In the genomic region with DNA sequence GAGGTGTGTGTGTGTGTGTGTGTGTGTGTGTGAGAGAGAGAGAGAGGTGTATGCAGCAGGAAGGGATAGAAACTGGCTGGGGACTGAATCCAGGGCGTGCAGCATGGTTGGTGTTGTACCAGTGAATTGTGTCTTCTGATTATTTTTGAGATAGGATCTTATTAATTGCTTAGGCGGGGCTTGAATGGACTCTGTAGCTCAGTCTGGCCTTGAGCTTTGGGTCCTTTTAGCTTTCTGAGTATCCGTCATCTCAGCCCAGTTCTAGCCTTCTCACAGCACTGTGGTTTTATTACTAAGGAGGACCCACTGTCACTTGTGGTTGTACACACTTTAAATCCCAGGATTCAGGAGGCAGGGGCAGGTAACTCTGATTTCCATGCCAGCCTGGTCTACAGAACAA, we compare ENCODE assay signal across 12 mouse cellular contexts. TPM values are rescaled to one million over a fixed set of nuclear protein-coding genes. Genes with fewer than 3 reads are reported as not detected.
DNase-seq lines count a peak whose midpoint lies in the region; ATAC-seq and TF ChIP-seq lines count a peak whose summit lies in the region.
"Had no signal": no experiment of that assay in that cellular context is flagged by ENCODE, and none has a peak within 500 bp of the region (broad histone marks: within the 10 kb centered on the region; RNA-seq: fewer than 3 reads in every experiment).

No protein-coding gene starts in this region.

- no peak overlapping the region for H3K4me3 ChIP-seq in heart, embryonic 12.5 days
- no peak overlapping the region for H3K4me3 ChIP-seq in heart, adult 2 months
- H3K4me3 ChIP-seq in bone marrow macrophage, adult 2 months (ENCODE audit: insufficient read depth, low read length) = peak overlapping the region; percentile 7; the same call in 1 of the 2 replicates
- H3K4me3 ChIP-seq in liver, embryonic 13.5 days (replicated peaks) = no peak overlapping the region
- H3K4me3 ChIP-seq: embryonic facial prominence, embryonic 15.5 days; hindbrain, embryonic 13.5 days; midbrain, embryonic 13.5 days had no signal

- intact Hi-C loops in heart, adult 2 months (cut with DNase I) = no loop called here

- H3K4me1 ChIP-seq in heart, embryonic 12.5 days (replicated peaks) = peaks cover 25% of the 10 kb centered on the region
- peaks cover 11% of the 10 kb centered on the region for H3K4me1 ChIP-seq in heart, adult 2 months (ENCODE audit: control insufficient read depth, insufficient read depth, low read length)
- peaks cover 45% of the 10 kb centered on the region for H3K4me1 ChIP-seq in bone marrow macrophage, adult 2 months (ENCODE audit: control insufficient read depth, insufficient read depth, low read length)
- H3K4me1 ChIP-seq in liver, embryonic 13.5 days (replicated peaks) = peaks cover 73% of the 10 kb centered on the region

- TF ChIP-seq EP300 in heart, adult 2 months (IDR thresholded peaks at IDR 0.05; ENCODE audit: insufficient read depth, low read depth, low read length) = no peak

- H3K36me3 ChIP-seq in heart, embryonic 12.5 days = peaks cover 3% of the 10 kb centered on the region; the same call in 1 of the 2 replicates
- H3K36me3 ChIP-seq in heart, adult 2 months (ENCODE audit: control insufficient read depth, insufficient read depth, low read length) = peaks cover 6% of the 10 kb centered on the region; the same call in 1 of the 2 replicates
- peaks cover 26% of the 10 kb centered on the region for H3K36me3 ChIP-seq in liver, embryonic 13.5 days
- H3K36me3 ChIP-seq: embryonic facial prominence, embryonic 15.5 days; hindbrain, embryonic 13.5 days; midbrain, embryonic 13.5 days had no signal

- TF ChIP-seq CTCF in heart, adult 2 months (IDR thresholded peaks at IDR 0.05) = no peak
- no peak for TF ChIP-seq CTCF in bone marrow macrophage, adult 2 months (IDR thresholded peaks at IDR 0.05; ENCODE audit: low read depth, low read length)

- no peak for ATAC-seq in heart, embryonic 12.5 days (ENCODE audit: insufficient number of reproducible peaks, low FRiP score)
- no peak for ATAC-seq in liver, embryonic 13.5 days (ENCODE audit: low read depth)
- ATAC-seq: midbrain, embryonic 13.5 days had no signal

- H3K27ac ChIP-seq in heart, embryonic 12.5 days (ENCODE audit: poor library complexity, severe bottlenecking) = no peak overlapping the region
- no peak overlapping the region for H3K27ac ChIP-seq in heart, adult 2 months
- peak overlapping the region; percentile 91 for H3K27ac ChIP-seq in bone marrow macrophage, adult 2 months (ENCODE audit: insufficient read depth, low read depth, low read length)
- H3K27ac ChIP-seq in liver, embryonic 13.5 days = peak overlapping the region; percentile 100
- H3K27ac ChIP-seq: hindbrain, embryonic 13.5 days; midbrain, embryonic 13.5 days had no signal

- no peak for TF ChIP-seq POLR2A in heart, adult 2 months (IDR thresholded peaks at IDR 0.05; ENCODE audit: insufficient read depth, low read depth, low read length)
- TF ChIP-seq POLR2A in bone marrow macrophage, adult 2 months (IDR thresholded peaks at IDR 0.05; ENCODE audit: borderline replicate concordance, low read depth, low read length) = no peak

- WGBS in heart, embryonic 12.5 days = 84% methylated on average over 3 of the region's 3 CpGs
- WGBS in heart, adult 2 months = 76% methylated on average over 3 of the region's 3 CpGs
- WGBS in liver, embryonic 13.5 days (ENCODE audit: insufficient replicate concordance) = 42% methylated on average over 3 of the region's 3 CpGs

- DNase-seq in heart, adult 2 months = no peak
- peak; percentile 28 for DNase-seq in A20 (ENCODE audit: low read depth, low spot score)
- no peak for DNase-seq in liver, embryonic 13.5 days
- no peak for DNase-seq in ovary, postnatal 10 days (ENCODE audit: low spot score)
- DNase-seq in B cell, adult 2 months = no peak
- no peak for DNase-seq in left cerebral cortex, adult 8-10 months (ENCODE audit: low spot score in 2 of 2)
- DNase-seq: lung, postnatal 14 days had no signal

- no peaks in the 10 kb centered on the region for H3K79me2 ChIP-seq in heart, adult 2 months (replicated peaks; ENCODE audit: control insufficient read depth, insufficient read depth, low read length)

- H3K4me2 ChIP-seq in heart, embryonic 12.5 days = no peak overlapping the region
- peak overlapping the region; percentile 76 for H3K4me2 ChIP-seq in liver, embryonic 13.5 days
- H3K4me2 ChIP-seq: embryonic facial prominence, embryonic 15.5 days; hindbrain, embryonic 13.5 days; midbrain, embryonic 13.5 days had no signal

- peak overlapping the region; percentile 17; the same call in 1 of the 2 replicates for H3K9ac ChIP-seq in heart, embryonic 12.5 days
- no peak overlapping the region for H3K9ac ChIP-seq in heart, adult 2 months (ENCODE audit: low read depth, low read length)
- peak overlapping the region; percentile 80 for H3K9ac ChIP-seq in liver, embryonic 13.5 days
- H3K9ac ChIP-seq: embryonic facial prominence, embryonic 15.5 days; hindbrain, embryonic 13.5 days; midbrain, embryonic 13.5 days had no signal

- no peaks in the 10 kb centered on the region for H3K9me3 ChIP-seq in heart, embryonic 12.5 days (replicated peaks)
- H3K9me3 ChIP-seq in liver, embryonic 13.5 days (replicated peaks) = no peaks in the 10 kb centered on the region
- H3K9me3 ChIP-seq: embryonic facial prominence, embryonic 15.5 days; hindbrain, embryonic 13.5 days; midbrain, embryonic 13.5 days had no signal

- H3K27me3 ChIP-seq in heart, embryonic 12.5 days (replicated peaks) = no peaks in the 10 kb centered on the region
- no peaks in the 10 kb centered on the region for H3K27me3 ChIP-seq in heart, adult 2 months (ENCODE audit: control insufficient read depth, insufficient read depth, low read length)
- no peaks in the 10 kb centered on the region for H3K27me3 ChIP-seq in liver, embryonic 13.5 days
- H3K27me3 ChIP-seq: embryonic facial prominence, embryonic 15.5 days; hindbrain, embryonic 13.5 days; midbrain, embryonic 13.5 days had no signal

RNA-seq across cellular contexts. Expression of a gene that starts 4.3 kb away (rescaled TPM):
- 93.2 and 98.3 TPM in 2 replicates for polyA plus RNA-seq in heart, embryonic 12.5 days (2016; fragmentation: Nextera tagmentation; extraction: Ambion mirVana)
- total RNA-seq in heart, adult 2 months (2021) = 10 to 100 TPM; 66.1 to 74.8 TPM
- polyA plus RNA-seq in heart, adult 2 months (2012; rRNA removed) = 52.7 and 68.6 TPM in 2 replicates
- 70.1 and 70.9 TPM in 2 replicates for polyA plus RNA-seq in bone marrow macrophage, adult 2 months (2012; ENCODE audit: insufficient read depth, insufficient read length, missing spikeins)
- polyA plus RNA-seq in liver, embryonic 13.5 days (2015; fragmentation: Nextera tagmentation; extraction: Ambion mirVana) = 67.0 and 71.0 TPM in 2 replicates
- total RNA-seq in left cerebral cortex, adult 8-10 months (2022) = 100 to 1,000 TPM; 103 to 109 (median 105) TPM

RNA-seq across cellular contexts. Expression of a gene that starts 4.6 kb away (rescaled TPM):
- polyA plus RNA-seq in heart, embryonic 12.5 days (2016; fragmentation: Nextera tagmentation; extraction: Ambion mirVana) = 1,088 and 1,118 TPM in 2 replicates
- total RNA-seq in heart, adult 2 months (2021) = 100 to 1,000 TPM in 1 of 2 experiments, 10 to 100 TPM in 1; 92.2 to 130 TPM
- 212 and 327 TPM in 2 replicates for polyA plus RNA-seq in heart, adult 2 months (2012; rRNA removed)
- polyA plus RNA-seq in bone marrow macrophage, adult 2 months (2012; ENCODE audit: insufficient read depth, insufficient read length, missing spikeins) = 531 and 533 TPM in 2 replicates
- polyA plus RNA-seq in liver, embryonic 13.5 days (2015; fragmentation: Nextera tagmentation; extraction: Ambion mirVana) = 6,829 and 6,884 TPM in 2 replicates
- total RNA-seq in left cerebral cortex, adult 8-10 months (2022) = 100 to 1,000 TPM in 3 of 4 experiments, 10 to 100 TPM in 1; 97.3 to 121 (median 112) TPM

RNA-seq across cellular contexts. Expression of a gene that starts 37.4 kb away (rescaled TPM):
- polyA plus RNA-seq in heart, embryonic 12.5 days (2016; fragmentation: Nextera tagmentation; extraction: Ambion mirVana) = 31.2 and 35.3 TPM in 2 replicates
- 10 to 100 TPM; 50.5 to 52.8 TPM for total RNA-seq in heart, adult 2 months (2021)
- 64.8 and 82.4 TPM in 2 replicates for polyA plus RNA-seq in heart, adult 2 months (2012; rRNA removed)
- 10.5 and 11.2 TPM in 2 replicates for polyA plus RNA-seq in bone marrow macrophage, adult 2 months (2012; ENCODE audit: insufficient read depth, insufficient read length, missing spikeins)
- polyA plus RNA-seq in liver, embryonic 13.5 days (2015; fragmentation: Nextera tagmentation; extraction: Ambion mirVana) = 12.7 TPM in 2 replicates
- total RNA-seq in left cerebral cortex, adult 8-10 months (2022) = 10 to 100 TPM; 37.0 to 40.4 (median 39.4) TPM

RNA-seq across cellular contexts. Expression of a gene that starts 37.4 kb away (rescaled TPM):
- 348 and 367 TPM in 2 replicates for polyA plus RNA-seq in heart, embryonic 12.5 days (2016; fragmentation: Nextera tagmentation; extraction: Ambion mirVana)
- 100 to 1,000 TPM; 216 to 234 TPM for total RNA-seq in heart, adult 2 months (2021)
- polyA plus RNA-seq in heart, adult 2 months (2012; rRNA removed) = 110 and 266 TPM in 2 replicates
- 499 and 511 TPM in 2 replicates for polyA plus RNA-seq in bone marrow macrophage, adult 2 months (2012; ENCODE audit: insufficient read depth, insufficient read length, missing spikeins)
- polyA plus RNA-seq in liver, embryonic 13.5 days (2015; fragmentation: Nextera tagmentation; extraction: Ambion mirVana) = 235 and 296 TPM in 2 replicates
- total RNA-seq in left cerebral cortex, adult 8-10 months (2022) = 100 to 1,000 TPM; 164 to 176 (median 168) TPM

RNA-seq across cellular contexts. Expression of a gene that starts 46.7 kb away (rescaled TPM):
- 11.7 and 13.3 TPM in 2 replicates for polyA plus RNA-seq in heart, embryonic 12.5 days (2016; fragmentation: Nextera tagmentation; extraction: Ambion mirVana)
- 1 to 10 TPM; 4.0 to 4.6 TPM for total RNA-seq in heart, adult 2 months (2021)
- 4.8 and 9.2 TPM in 2 replicates for polyA plus RNA-seq in heart, adult 2 months (2012; rRNA removed)
- 4.5 and 6.5 TPM in 2 replicates for polyA plus RNA-seq in bone marrow macrophage, adult 2 months (2012; ENCODE audit: insufficient read depth, insufficient read length, missing spikeins)
- 14.0 and 14.1 TPM in 2 replicates for polyA plus RNA-seq in liver, embryonic 13.5 days (2015; fragmentation: Nextera tagmentation; extraction: Ambion mirVana)
- 10 to 100 TPM; 26.3 to 32.2 (median 28.2) TPM for total RNA-seq in left cerebral cortex, adult 8-10 months (2022)

Comparison
In these comparisons a context has a peak if more than half of its experiments do, and no peak if none do; other contexts are left out.
1. H3K27ac ChIP-seq: peak in bone marrow macrophage, adult 2 months (single experiment) and liver, embryonic 13.5 days (single experiment); none in heart, embryonic 12.5 days (single experiment) and heart, adult 2 months (single experiment).